Mouse (Mus musculus): Measurements from ENCODE around the gene Col25a1.

DNA sequence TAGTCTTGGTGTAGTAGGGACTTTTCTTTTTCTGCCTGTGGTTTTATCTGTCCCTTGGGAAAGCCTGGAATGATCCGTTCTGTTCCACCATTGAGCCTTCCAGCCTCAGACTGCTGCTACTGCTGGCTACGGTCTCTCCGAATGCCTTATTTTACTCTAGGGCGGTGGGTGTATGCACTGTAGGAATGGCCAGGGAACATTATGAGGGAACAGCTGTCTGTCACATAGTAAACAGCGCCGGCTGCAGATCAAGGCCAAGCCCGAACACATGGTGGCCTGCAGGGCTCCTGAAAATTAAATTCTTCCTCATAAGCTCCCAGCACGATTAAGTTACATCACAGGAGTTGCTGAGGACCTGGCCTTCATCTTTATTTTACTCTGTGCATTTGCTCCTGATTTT, 3.5 kb upstream of the Col25a1 start:
- TF ChIP-seq CTCF (IDR thresholded peaks at IDR 0.05; ENCODE audit: low read depth) = no peak
- no peak for TF ChIP-seq EP300 (IDR thresholded peaks at IDR 0.05; ENCODE audit: low read depth)

All from liver, embryonic 14.5 days (tissue).